Mouse (Mus musculus): ENCODE measurements around the gene Kpna1. TPM values are rescaled to one million over a fixed set of nuclear protein-coding genes. Genes with fewer than 3 reads are reported as not detected.

The Kpna1 gene
- polyA plus RNA-seq, 1 experiment from 2014 or later: 34.8 TPM

- whole genome bisulfite sequencing: 27% methylated on average over 8 of the region's 8 CpGs
- Histone ChIP-seq H3K4me3 (peak overlapping the region; percentile 86), H3K4me2 (peak overlapping the region; percentile 54), H3K27ac (peak overlapping the region; percentile 100), H3K9me3 (no peaks in the 10 kb centered on the region), H3K9ac (peak overlapping the region; percentile 82), H3K4me1 (peaks cover 19% of the 10 kb centered on the region), H3K36me3 (peaks cover 5% of the 10 kb centered on the region; the same call in 1 of the 2 replicates), H3K27me3 (no peaks in the 10 kb centered on the region)
- ATAC-seq (ENCODE audit: insufficient number of reproducible peaks, low FRiP score, low TSS enrichment, low read depth): no peak
Measured at GRCm38 (mm10) chr16:36072410-36073011, 94.0 kb downstream of the Kpna1 start.

GRCm38 (mm10) chr16:36074772-36075171 lies 96.2 kb downstream of the Kpna1 start:
- no peak overlapping the region for H3K4me2 ChIP-seq
- H3K27ac ChIP-seq: no peak overlapping the region
- H3K4me3 ChIP-seq: no peak overlapping the region
- H3K36me3 ChIP-seq: peaks cover 8% of the 10 kb centered on the region; the same call in 1 of the 2 replicates
- H3K27me3 ChIP-seq: no peaks in the 10 kb centered on the region
- 0 out of 2 replicates have a peak, but pooled peaks cover under 1% of the 10 kb centered on the region for H3K4me1 ChIP-seq
- no peak overlapping the region for H3K9ac ChIP-seq
- WGBS: 88% methylated on average over 3 of the region's 3 CpGs
- ATAC-seq (ENCODE audit: insufficient number of reproducible peaks, low FRiP score, low TSS enrichment, low read depth): no peak
- no peaks in the 10 kb centered on the region for H3K9me3 ChIP-seq

GRCm38 (mm10) chr16:36079916-36080315 lies 101.4 kb downstream of the Kpna1 start:
- Histone ChIP-seq H3K9ac (no peak overlapping the region), H3K4me1 (no peaks in the 10 kb centered on the region), H3K36me3 (peaks cover 27% of the 10 kb centered on the region), H3K27ac (no peak overlapping the region), H3K9me3 (no peaks in the 10 kb centered on the region), H3K4me2 (no peak overlapping the region), H3K27me3 (no peaks in the 10 kb centered on the region), H3K4me3 (no peak overlapping the region)
- ATAC-seq (ENCODE audit: insufficient number of reproducible peaks, low FRiP score, low TSS enrichment, low read depth): no peak
- WGBS: 88% methylated on average over 3 of the region's 3 CpGs

Other genes starting within 250 kb of the Kpna1 start
- gene Dirc2, start 209.4 kb upstream of the Kpna1 start, polyA plus RNA-seq (2015; fragmentation: Nextera tagmentation; extraction: Ambion mirVana): 9.6 and 13.1 TPM in 2 replicates
- gene Hspbap1, start 208.4 kb upstream of the Kpna1 start, polyA plus RNA-seq (2015; fragmentation: Nextera tagmentation; extraction: Ambion mirVana): 12.1 and 12.4 TPM in 2 replicates
- 0.98 and 1.2 TPM in 2 replicates for gene Parp14, start 107.2 kb upstream of the Kpna1 start, polyA plus RNA-seq (2015; fragmentation: Nextera tagmentation; extraction: Ambion mirVana)
- gene Parp9, start 40.3 kb upstream of the Kpna1 start, polyA plus RNA-seq (2015; fragmentation: Nextera tagmentation; extraction: Ambion mirVana): 5.3 and 6.2 TPM in 2 replicates
- gene Dtx3l, start 39.6 kb upstream of the Kpna1 start, polyA plus RNA-seq (2015; fragmentation: Nextera tagmentation; extraction: Ambion mirVana): 3.3 and 3.4 TPM in 2 replicates
- 9.7 and 10.6 TPM in 2 replicates for gene Wdr5b, start 62.4 kb downstream of the Kpna1 start, polyA plus RNA-seq (2015; fragmentation: Nextera tagmentation; extraction: Ambion mirVana)
- gene Fam162a, start 92.8 kb downstream of the Kpna1 start, polyA plus RNA-seq (2015; fragmentation: Nextera tagmentation; extraction: Ambion mirVana): 729 and 794 TPM in 2 replicates
- 80.8 and 85.0 TPM in 2 replicates for gene Ccdc58, start 92.9 kb downstream of the Kpna1 start, polyA plus RNA-seq (2015; fragmentation: Nextera tagmentation; extraction: Ambion mirVana)
- 11.5 and 12.5 TPM in 2 replicates for gene Csta1, start 152.5 kb downstream of the Kpna1 start, polyA plus RNA-seq (2015; fragmentation: Nextera tagmentation; extraction: Ambion mirVana)
- gene Stfa2l1, start 178.1 kb downstream of the Kpna1 start, polyA plus RNA-seq (2015; fragmentation: Nextera tagmentation; extraction: Ambion mirVana): 3.0 and 3.1 TPM in 2 replicates
- 2.8 and 4.0 TPM in 2 replicates for gene Gm5483, start 205.5 kb downstream of the Kpna1 start, polyA plus RNA-seq (2015; fragmentation: Nextera tagmentation; extraction: Ambion mirVana)
- gene Gm5416, start 231.7 kb downstream of the Kpna1 start, polyA plus RNA-seq (2015; fragmentation: Nextera tagmentation; extraction: Ambion mirVana): 0.82 TPM in 1 of 2 replicates, not detected in the other
- 0.51 and 1.4 TPM in 2 replicates for gene 2010005H15Rik, start 242.7 kb downstream of the Kpna1 start, polyA plus RNA-seq (2015; fragmentation: Nextera tagmentation; extraction: Ambion mirVana)